Mouse (Mus musculus) hindbrain, embryonic 15.5 days (tissue): Measurements from ENCODE around the gene Bmp7. TPM values are rescaled to one million over a fixed set of nuclear protein-coding genes. Genes with fewer than 3 reads are reported as not detected.

Experiments
- ATAC-seq: fragments of 200-750 bp; cut with Nextera tagmentation; 2 replicates; pipeline ENCODE4 v1.8.0; 2017; ENCODE audit warnings: low read depth, moderate number of reproducible peaks, moderate TSS enrichment; ENCODE audit not compliant: low FRiP score
- H3K27ac ChIP-seq: fragments of 300-500 bp; sonication (generic); replicated peaks from 2 replicates; pipeline ENCODE4 v1.5.1; 2015; ENCODE audit warnings: mild to moderate bottlenecking, inconsistent platforms
- H3K27me3 ChIP-seq: fragments of 300-500 bp; sonication (generic); 2 replicates; pipeline ENCODE4 v1.6.1; 2015; ENCODE audit warnings: control low read depth, inconsistent platforms
- H3K36me3 ChIP-seq: fragments of 300-500 bp; sonication (generic); 2 replicates; pipeline ENCODE4 v1.6.1; 2015; ENCODE audit warnings: control low read depth, inconsistent platforms
- H3K4me1 ChIP-seq: fragments of 300-500 bp; sonication (generic); replicated peaks from 2 replicates; pipeline ENCODE4 v1.6.1; 2015; ENCODE audit warnings: control low read depth, inconsistent platforms
- H3K4me2 ChIP-seq: fragments of 300-500 bp; sonication (generic); 2 replicates; pipeline ENCODE4 v1.6.1; 2015; ENCODE audit warnings: moderate library complexity, mild to moderate bottlenecking, inconsistent platforms
- H3K4me3 ChIP-seq: fragments of 300-500 bp; sonication (generic); 2 replicates; pipeline ENCODE4 v1.5.1; 2015; ENCODE audit warnings: mild to moderate bottlenecking, inconsistent platforms
- H3K9ac ChIP-seq: fragments of 300-500 bp; sonication (generic); 2 replicates; pipeline ENCODE4 v1.6.1; 2015; ENCODE audit warnings: inconsistent platforms
- H3K9me3 ChIP-seq: fragments of 300-500 bp; sonication (generic); 2 replicates; pipeline ENCODE4 v1.6.1; 2016; ENCODE audit warnings: control low read depth, inconsistent platforms
- WGBS: fragments of 180-500 bp; shearing (Covaris S2); methylation state at CpG from one replicate; pipeline ENCODE4 v1.1.7; 2015; 5-methylcytosine and 5-hydroxymethylcytosine counted together
- polyA plus RNA-seq: library from polyadenylated mRNA; unstranded; fragments of >200 nt; fragmentation: Nextera tagmentation; extraction: Ambion mirVana; gene quantifications from 2 replicates; pipeline ENCODE4 v1.2.1, GENCODE M21; 2015

Gene Bmp7
- polyA plus RNA-seq, 1 experiment from 2014 or later: 16.6 TPM

GRCm38 (mm10) chr2:172840905-172841750, 99.0 kb downstream of the Bmp7 start:
- no peak overlapping the region for H3K27ac ChIP-seq
- no peak for ATAC-seq
- no peak overlapping the region for H3K9ac ChIP-seq
- no peaks in the 10 kb centered on the region for H3K9me3 ChIP-seq
- H3K4me3 ChIP-seq: no peak overlapping the region
- WGBS: 63% methylated on average over 11 of the region's 11 CpGs
- H3K27me3 ChIP-seq: no peaks in the 10 kb centered on the region
- H3K4me2 ChIP-seq: no peak overlapping the region
- H3K36me3 ChIP-seq: no peaks in the 10 kb centered on the region
- H3K4me1 ChIP-seq: 0 out of 2 replicates have a peak, but pooled peaks cover 3% of the 10 kb centered on the region

- H3K27me3 ChIP-seq: no peaks in the 10 kb centered on the region
- H3K9me3 ChIP-seq: no peaks in the 10 kb centered on the region
- WGBS: 37% methylated on average over 10 of the region's 10 CpGs
- H3K4me1 ChIP-seq: 0 out of 2 replicates have a peak, but pooled peaks cover 3% of the 10 kb centered on the region
- no peak overlapping the region for H3K4me3 ChIP-seq
- H3K9ac ChIP-seq: no peak overlapping the region
- ATAC-seq: no peak
- no peaks in the 10 kb centered on the region for H3K36me3 ChIP-seq
- no peak overlapping the region for H3K4me2 ChIP-seq
- no peak overlapping the region for H3K27ac ChIP-seq
Measured at GRCm38 (mm10) chr2:172839317-172839980, 100.7 kb downstream of the Bmp7 start.

DNA sequence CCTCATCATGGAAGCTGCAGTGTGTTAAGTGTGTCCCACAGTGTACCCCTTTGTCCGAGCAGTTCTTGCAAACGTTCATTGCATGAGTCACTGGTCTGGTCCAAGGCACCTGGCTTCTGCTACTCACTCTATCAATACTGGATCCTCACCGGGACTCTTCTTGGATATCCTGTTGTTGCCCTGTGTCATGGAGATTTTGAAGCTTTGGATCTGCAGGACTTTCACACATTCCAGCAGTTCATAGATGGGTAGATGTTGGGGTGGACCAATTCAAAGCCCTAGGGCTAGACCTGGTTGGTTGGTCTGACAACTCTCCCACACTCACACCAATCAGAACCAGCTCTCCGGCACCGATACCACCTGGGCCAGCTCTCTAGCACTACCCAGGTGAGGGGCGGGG, 103.6 kb downstream of the Bmp7 start:
- no peaks in the 10 kb centered on the region for H3K27me3 ChIP-seq
- 0 out of 2 replicates have a peak, but pooled peaks cover 3% of the 10 kb centered on the region for H3K4me1 ChIP-seq
- no peak for ATAC-seq
- no peak overlapping the region for H3K9ac ChIP-seq
- H3K4me3 ChIP-seq: no peak overlapping the region
- no peaks in the 10 kb centered on the region for H3K36me3 ChIP-seq
- WGBS: 88% methylated on average over 6 of the region's 6 CpGs
- H3K9me3 ChIP-seq: no peaks in the 10 kb centered on the region
- no peak overlapping the region for H3K27ac ChIP-seq
- H3K4me2 ChIP-seq: no peak overlapping the region

- no peak overlapping the region for H3K9ac ChIP-seq
- 0 out of 2 replicates have a peak overlapping the region, but pooled peaks have one; percentile 15 for H3K27ac ChIP-seq
- no peak overlapping the region for H3K4me3 ChIP-seq
- no peaks in the 10 kb centered on the region for H3K4me1 ChIP-seq
- H3K27me3 ChIP-seq: no peaks in the 10 kb centered on the region
- peak; percentile 35; the same call in 1 of the 2 replicates for ATAC-seq
- no peaks in the 10 kb centered on the region for H3K36me3 ChIP-seq
- H3K4me2 ChIP-seq: no peak overlapping the region
- WGBS: 27% methylated on average over 2 of the region's 2 CpGs
- H3K9me3 ChIP-seq: no peaks in the 10 kb centered on the region
Measured at GRCm38 (mm10) chr2:172833196-172833595, 106.9 kb downstream of the Bmp7 start.

GRCm38 (mm10) chr2:172831762-172832161, 108.4 kb downstream of the Bmp7 start:
- Histone ChIP-seq H3K27me3 (no peaks in the 10 kb centered on the region), H3K36me3 (no peaks in the 10 kb centered on the region), H3K9me3 (no peaks in the 10 kb centered on the region), H3K9ac (no peak overlapping the region), H3K4me3 (no peak overlapping the region), H3K27ac (no peak overlapping the region), H3K4me1 (no peaks in the 10 kb centered on the region), H3K4me2 (no peak overlapping the region)
- 18% methylated on average over 5 of the region's 5 CpGs for WGBS
- no peak for ATAC-seq

GRCm38 (mm10) chr2:172831133-172831532, 109.0 kb downstream of the Bmp7 start:
- no peaks in the 10 kb centered on the region for H3K4me1 ChIP-seq
- H3K4me3 ChIP-seq: no peak overlapping the region
- no peak overlapping the region for H3K27ac ChIP-seq
- no peak overlapping the region for H3K9ac ChIP-seq
- no peaks in the 10 kb centered on the region for H3K36me3 ChIP-seq
- ATAC-seq: peak; percentile 52; the same call in 1 of the 2 replicates
- 23% methylated on average over 3 of the region's 3 CpGs for WGBS
- no peaks in the 10 kb centered on the region for H3K9me3 ChIP-seq
- H3K27me3 ChIP-seq: 0 out of 2 replicates have a peak, but pooled peaks cover 2% of the 10 kb centered on the region
- no peak overlapping the region for H3K4me2 ChIP-seq

GRCm38 (mm10) chr2:172828229-172828628, 111.9 kb downstream of the Bmp7 start:
- H3K36me3 ChIP-seq: no peaks in the 10 kb centered on the region
- H3K9me3 ChIP-seq: no peaks in the 10 kb centered on the region
- WGBS: 37% methylated on average over 5 of the region's 5 CpGs
- H3K9ac ChIP-seq: no peak overlapping the region
- H3K4me3 ChIP-seq: no peak overlapping the region
- peaks cover 8% of the 10 kb centered on the region; the same call in 1 of the 2 replicates for H3K27me3 ChIP-seq
- ATAC-seq: no peak
- no peak overlapping the region for H3K27ac ChIP-seq
- no peak overlapping the region for H3K4me2 ChIP-seq
- peaks cover 10% of the 10 kb centered on the region for H3K4me1 ChIP-seq

GRCm38 (mm10) chr2:172827564-172827963, 112.6 kb downstream of the Bmp7 start:
- Histone ChIP-seq H3K27ac (no peak overlapping the region), H3K27me3 (peaks cover 11% of the 10 kb centered on the region; the same call in 1 of the 2 replicates)
- WGBS: 61% methylated on average over 7 of the region's 7 CpGs

GRCm38 (mm10) chr2:172825785-172826145, 114.4 kb downstream of the Bmp7 start:
- Histone ChIP-seq H3K9ac (no peak overlapping the region), H3K9me3 (no peaks in the 10 kb centered on the region), H3K27ac (no peak overlapping the region), H3K36me3 (no peaks in the 10 kb centered on the region), H3K27me3 (peaks cover 18% of the 10 kb centered on the region; the same call in 1 of the 2 replicates), H3K4me3 (no peak overlapping the region), H3K4me1 (peaks cover 10% of the 10 kb centered on the region), H3K4me2 (no peak overlapping the region)
- no peak for ATAC-seq
- WGBS: 92% methylated on average over 11 of the region's 11 CpGs

More at GRCm38 (mm10) chr2:172827564-172827963, 112.6 kb downstream of the Bmp7 start:
- peaks cover 10% of the 10 kb centered on the region for H3K4me1 ChIP-seq
- ATAC-seq: no peak
- H3K9ac ChIP-seq: no peak overlapping the region
- no peak overlapping the region for H3K4me3 ChIP-seq
- H3K4me2 ChIP-seq: no peak overlapping the region
- no peaks in the 10 kb centered on the region for H3K36me3 ChIP-seq
- H3K9me3 ChIP-seq: no peaks in the 10 kb centered on the region

GRCm38 (mm10) chr2:172824906-172825784, 115.0 kb downstream of the Bmp7 start:
- peak; percentile 85 for ATAC-seq
- H3K9me3 ChIP-seq: no peaks in the 10 kb centered on the region
- H3K27ac ChIP-seq: no peak overlapping the region
- H3K9ac ChIP-seq: no peak overlapping the region
- no peaks in the 10 kb centered on the region for H3K36me3 ChIP-seq
- peak overlapping the region; percentile 24 for H3K4me3 ChIP-seq
- WGBS: 19% methylated on average over 43 of the region's 43 CpGs
- peak overlapping the region; percentile 48 for H3K4me2 ChIP-seq
- peaks cover 18% of the 10 kb centered on the region; the same call in 1 of the 2 replicates for H3K27me3 ChIP-seq
- H3K4me1 ChIP-seq: peaks cover 10% of the 10 kb centered on the region

- 87% methylated on average over 9 of the region's 10 CpGs for WGBS
- Histone ChIP-seq H3K9ac (no peak overlapping the region), H3K4me2 (no peak overlapping the region), H3K36me3 (no peaks in the 10 kb centered on the region), H3K9me3 (no peaks in the 10 kb centered on the region), H3K27me3 (peaks cover 12% of the 10 kb centered on the region; the same call in 1 of the 2 replicates), H3K4me1 (no peaks in the 10 kb centered on the region), H3K27ac (no peak overlapping the region), H3K4me3 (no peak overlapping the region)
- no peak for ATAC-seq
Measured at GRCm38 (mm10) chr2:172818631-172819230, 121.4 kb downstream of the Bmp7 start.
